Mouse (Mus musculus) G1E-ER4 (cell line): ENCODE measurements around the gene Dcdc2c. TPM values are rescaled to one million over a fixed set of nuclear protein-coding genes. Genes with fewer than 3 reads are reported as not detected.

Experiments used
- GATA1 ChIP-seq: IDR thresholded peaks from one replicate; pipeline ENCODE4 v1.8.0; 2012; ENCODE audit warnings: low read length, inconsistent platforms
- polyA plus RNA-seq: library from polyadenylated mRNA; stranded (reverse); fragments of >175 nt; gene quantifications from 2 replicates; pipeline ENCODE4 v1.2.3, GENCODE M21; 2012

Dcdc2c gene
- polyA plus RNA-seq, 1 experiment: not detected

DNA sequence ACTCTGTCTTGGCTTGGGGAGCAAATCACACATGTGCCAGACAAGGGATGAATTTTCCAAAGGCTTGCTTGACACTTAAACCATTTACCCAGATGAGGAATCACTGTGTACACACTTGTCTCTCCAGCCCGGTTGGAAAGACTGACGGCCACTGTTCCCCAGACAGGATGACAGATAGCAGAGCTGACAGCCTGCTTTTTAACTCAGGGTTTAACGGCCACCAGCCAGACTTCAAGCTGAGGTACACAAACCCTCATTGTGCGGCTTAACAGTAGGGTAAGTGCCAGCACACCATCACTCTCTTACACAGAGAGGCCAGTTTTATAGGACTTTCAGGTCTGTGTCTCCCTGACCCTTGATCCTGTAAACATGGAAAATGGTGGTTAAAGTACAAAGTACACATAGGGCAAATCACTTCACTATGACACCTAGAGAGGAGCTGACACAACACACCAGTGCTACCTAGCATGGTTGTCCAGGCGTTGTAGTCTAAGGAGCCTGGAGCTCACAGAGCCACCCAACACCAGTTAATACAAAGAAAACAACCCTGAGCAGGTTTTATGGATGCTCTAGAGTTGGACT lies 42.4 kb downstream of the Dcdc2c start:
- no peak for TF ChIP-seq GATA1

DNA sequence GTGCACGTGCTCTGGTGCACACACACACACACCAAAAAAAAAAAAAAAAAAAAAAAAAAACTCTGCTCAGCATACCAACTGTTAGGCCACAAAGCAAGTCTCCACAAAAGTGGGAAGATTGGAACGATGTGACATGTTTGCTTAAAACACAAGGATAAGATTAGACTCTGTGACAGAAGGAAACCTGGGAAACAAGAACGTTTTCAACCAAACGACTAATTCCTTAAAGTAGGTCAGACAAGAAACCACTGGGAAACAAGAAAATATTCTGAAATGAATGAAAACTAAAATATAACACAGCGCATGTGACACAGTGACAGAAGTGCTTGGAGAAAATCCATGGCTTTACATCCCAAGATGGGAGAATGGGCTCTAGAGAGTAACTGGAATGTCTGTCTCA lies 57.9 kb downstream of the Dcdc2c start:
- TF ChIP-seq GATA1: no peak

DNA sequence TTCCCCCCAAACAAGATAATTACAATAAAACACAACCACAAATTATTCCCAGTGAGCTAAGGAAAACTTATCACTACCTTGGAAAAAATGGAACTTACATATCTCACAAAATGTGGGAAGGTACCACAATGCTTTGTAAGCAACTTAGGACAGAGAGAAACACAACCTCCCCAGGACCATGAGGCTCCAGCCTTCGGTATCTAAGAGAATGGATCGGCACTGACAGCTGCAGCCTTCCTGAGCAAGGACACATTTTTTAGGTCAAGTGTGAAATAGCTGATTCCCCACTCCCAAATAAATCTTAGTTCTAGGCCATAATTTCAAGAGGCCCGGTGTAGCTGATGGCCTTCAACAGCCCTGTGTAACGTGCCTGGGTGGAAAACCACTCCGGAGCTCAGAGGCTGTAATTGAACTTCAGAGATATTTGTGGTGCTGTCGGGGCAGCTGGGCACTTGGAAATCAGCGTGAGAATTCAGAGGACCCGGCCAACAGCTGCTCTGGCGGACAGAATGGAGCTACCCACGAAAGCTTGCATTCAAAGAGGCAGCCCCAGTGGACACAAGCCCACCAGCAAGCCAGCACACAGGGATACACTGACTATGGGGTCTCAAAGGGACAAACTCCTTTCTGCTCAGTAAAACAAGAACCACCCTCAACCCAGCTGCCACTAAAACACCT lies 69.6 kb downstream of the Dcdc2c start:
- TF ChIP-seq GATA1: no peak

DNA sequence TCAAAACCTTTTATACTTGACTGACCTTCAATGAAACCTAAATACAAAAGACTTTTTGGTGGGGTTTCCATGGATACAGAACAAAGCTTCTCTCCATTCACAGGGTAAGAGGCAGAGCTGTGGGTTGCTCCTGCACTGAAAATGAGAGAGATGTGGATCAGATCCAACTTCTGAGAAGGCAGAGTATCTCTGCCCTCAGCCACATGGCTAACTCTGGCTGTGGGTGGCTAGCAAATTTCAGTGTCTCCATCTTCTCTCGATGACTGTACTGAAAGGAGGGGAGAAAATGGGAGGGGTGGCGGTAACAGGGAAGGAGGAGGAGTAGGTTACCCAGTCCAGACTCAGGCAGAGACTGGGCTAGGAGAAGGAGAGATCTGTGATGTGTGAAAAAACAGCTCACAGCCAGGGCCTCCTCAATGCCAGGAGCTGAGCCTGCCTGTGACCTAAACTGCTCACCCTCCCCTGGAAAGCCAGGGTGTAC lies 91.2 kb downstream of the Dcdc2c start:
- TF ChIP-seq GATA1: no peak

DNA sequence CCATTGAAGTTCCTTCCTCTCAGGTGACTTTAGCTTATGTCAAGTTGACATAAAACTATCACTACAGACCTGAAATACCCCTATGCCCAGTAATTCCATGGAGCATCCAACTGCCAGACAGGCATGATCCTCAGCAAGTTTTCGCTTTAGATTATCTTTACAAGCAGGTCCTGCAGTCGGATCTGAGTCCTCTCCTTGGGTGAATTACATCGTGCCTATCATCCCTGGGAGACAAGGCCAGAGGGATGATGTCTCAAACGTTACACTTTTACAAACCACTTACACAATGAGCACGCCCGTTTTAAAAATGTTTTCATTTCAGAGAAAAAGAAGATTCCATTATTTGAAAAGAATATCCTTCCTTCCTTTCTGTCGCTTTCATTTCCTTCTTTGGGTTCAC lies 91.7 kb downstream of the Dcdc2c start:
- no peak for TF ChIP-seq GATA1

DNA sequence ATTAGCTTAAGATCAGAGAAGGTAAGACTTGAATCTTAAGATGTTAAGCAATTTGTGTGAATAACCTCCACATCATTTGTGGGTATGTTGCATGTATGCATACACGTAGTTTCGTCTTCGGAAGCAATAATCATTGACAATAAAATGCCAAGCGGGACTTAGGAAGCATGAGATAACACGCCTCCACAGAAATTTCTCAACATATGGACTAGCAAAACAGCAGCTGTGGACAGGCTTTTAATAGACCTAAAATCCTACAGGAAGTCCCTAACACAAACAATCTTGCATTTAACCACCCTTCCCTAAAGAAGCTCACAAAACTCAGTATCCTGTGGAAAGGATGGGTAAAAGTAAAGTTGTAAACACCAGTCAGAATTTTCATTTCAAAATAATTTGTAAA lies 93.4 kb downstream of the Dcdc2c start:
- no peak for TF ChIP-seq GATA1

DNA sequence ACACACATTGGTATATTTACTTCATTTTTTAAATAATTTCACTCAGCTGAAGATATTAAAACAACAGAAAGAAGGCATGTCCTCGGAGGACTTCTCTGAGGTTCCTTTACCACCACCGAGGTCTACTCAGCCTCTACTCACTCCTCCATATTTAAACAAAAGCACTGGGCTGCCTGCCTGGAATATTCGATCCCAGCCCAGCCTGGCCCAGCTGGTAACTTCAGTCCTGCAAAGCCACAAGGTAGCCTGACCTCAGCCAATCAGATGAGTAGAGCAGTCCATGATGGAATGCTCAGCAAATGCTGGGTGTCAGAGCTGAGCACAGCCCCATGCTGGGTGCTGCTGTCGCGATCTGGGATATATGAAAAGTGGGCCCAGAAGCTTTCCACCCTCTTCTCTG lies 115.7 kb downstream of the Dcdc2c start:
- TF ChIP-seq GATA1: no peak

DNA sequence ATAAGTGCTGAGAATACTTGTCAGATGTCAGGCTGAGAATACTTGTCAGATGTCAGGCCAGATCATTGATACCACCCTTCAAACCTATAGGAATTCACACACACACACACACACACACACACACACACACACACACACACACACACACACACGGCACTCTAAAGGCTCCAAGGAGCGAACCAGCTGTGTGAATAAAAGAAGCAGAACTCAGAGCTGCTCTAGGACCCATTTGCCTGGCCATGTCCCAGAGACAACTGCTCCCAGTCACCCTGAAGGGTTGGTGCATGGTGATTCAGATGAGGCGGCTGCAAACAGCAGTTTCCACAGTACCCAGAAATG lies 119.5 kb downstream of the Dcdc2c start:
- no peak for TF ChIP-seq GATA1

DNA sequence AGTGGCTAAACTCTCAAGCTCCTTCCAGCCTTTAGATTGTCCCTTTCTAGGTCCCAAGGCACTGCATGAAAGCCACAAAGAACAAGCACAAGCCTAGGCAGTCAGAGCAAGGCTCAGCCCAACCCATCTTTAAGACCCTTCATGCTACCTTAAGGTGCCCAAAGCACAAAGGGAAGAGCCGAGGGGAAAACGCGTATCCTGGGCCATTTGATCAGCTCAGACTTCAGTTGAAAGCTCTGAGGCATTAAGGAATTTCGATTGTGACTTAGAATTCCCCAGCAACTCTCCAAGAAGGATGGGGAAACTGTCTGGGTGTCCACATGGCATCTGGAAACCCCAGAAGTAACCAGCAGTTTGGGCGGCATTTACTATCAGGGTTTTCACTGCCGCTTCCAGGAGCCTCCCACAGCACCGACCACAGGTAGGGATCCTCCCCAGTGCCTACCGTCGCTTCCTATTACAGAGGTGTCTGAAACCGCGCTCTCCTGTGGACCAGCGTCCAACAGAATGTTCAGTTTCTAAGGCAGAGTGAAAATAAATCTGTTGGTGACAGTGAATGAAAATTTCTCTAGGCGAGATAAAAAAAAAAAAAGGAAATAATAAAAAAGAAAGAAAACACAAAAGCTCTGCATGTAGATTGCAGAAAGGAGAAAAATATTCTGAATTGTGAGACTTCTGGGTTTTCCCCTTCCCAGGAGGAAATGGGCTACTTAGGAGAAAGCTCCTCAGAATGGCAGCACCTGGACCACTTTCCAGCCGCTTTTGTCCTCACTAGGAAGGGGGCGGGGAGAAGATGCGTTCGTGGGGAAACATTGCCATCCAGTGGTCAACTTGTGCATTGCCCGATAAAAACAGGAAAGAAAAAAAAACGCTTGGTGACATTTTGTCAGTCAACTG lies 120.1 kb downstream of the Dcdc2c start:
- no peak for TF ChIP-seq GATA1

DNA sequence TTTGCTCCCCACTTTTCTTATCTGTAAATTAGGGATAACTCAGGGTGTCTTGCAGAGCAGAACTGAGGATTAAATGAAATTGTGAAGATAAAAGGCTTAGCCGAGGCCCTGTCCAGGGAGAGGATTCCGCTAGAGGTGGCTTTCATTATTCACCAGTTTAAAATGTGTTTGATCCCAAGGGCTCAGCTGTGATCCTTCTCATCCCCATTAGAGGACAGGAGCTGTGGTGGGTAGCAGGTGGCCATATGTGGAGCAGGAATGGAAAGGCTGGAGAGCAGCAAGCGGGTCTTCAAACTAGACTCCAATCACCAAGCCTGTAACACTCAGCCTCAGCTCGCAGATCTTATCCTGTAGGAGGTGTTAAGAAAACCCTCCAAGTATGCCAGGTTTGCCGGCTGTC lies 122.3 kb downstream of the Dcdc2c start:
- no peak for TF ChIP-seq GATA1

DNA sequence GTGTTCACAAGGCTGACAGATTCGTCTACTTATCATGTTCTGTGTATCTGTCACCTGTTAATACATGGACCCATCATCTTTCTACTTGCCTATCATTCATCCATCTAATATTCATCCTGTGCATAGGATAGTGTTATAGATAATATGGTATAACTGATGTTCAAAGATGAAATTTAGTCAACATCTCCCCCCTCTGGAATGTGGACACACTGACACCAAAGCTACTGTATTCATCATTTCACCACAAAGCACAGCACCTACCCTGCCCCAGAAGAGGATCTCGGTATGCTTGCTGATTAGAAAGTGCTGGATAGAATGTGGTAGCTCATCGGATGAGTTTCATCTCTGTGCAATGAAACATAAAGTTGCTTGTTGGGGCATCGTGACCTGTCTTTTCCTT lies 135.2 kb downstream of the Dcdc2c start:
- TF ChIP-seq GATA1: no peak

DNA sequence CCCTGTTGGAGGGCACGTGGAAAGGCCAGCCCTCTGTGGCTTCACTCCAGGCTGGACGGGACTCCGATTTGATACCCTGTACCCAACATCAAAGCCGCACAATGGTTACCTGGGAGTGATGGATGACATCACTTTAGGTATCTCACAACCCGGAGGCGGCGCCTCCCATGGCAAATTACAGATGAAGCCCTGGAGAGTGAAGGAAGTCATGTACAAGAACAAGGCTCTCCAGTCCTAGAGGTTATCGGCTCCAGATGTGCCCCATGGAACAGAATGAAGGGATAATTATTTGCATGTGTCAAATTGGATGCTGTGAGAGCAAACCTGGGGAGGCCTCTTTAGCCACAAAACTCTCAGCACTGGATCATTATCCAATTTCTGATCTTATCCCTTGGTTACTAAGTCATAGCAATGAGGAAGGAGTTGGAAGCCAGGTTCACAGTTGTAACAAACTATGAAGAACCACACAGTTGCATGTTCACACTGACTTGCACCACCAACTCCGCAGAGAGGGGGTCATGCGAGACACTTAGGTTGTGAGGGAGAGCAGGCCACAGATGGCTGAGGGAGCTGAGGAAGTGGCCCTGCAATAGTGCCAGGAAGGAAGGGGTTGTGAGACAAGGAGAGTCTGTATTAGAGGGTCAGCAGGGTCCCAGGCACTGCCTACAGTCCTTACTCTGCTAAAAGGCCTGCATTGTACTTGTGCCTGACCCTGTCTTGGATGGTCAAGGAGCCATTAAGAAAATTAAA lies 144.4 kb downstream of the Dcdc2c start:
- TF ChIP-seq GATA1: no peak

DNA sequence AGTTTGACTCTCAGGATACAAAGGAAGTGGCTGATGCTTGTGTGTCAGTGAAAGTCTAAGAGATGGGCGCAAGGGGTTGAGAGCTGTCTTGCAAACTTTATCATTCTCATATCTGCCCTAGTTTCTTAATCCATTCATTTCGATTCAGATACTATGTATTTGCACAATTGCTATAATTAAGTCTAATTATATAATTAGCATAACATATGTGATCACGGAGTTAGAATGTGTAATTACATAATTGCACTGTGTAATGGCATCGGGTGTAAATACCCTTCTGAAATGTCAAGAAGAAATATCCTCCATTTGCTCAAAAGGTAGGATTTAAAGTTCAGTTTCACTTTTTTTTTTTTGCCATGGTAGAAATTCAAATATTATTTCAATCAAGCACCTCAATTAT lies 149.9 kb downstream of the Dcdc2c start:
- no peak for TF ChIP-seq GATA1

DNA sequence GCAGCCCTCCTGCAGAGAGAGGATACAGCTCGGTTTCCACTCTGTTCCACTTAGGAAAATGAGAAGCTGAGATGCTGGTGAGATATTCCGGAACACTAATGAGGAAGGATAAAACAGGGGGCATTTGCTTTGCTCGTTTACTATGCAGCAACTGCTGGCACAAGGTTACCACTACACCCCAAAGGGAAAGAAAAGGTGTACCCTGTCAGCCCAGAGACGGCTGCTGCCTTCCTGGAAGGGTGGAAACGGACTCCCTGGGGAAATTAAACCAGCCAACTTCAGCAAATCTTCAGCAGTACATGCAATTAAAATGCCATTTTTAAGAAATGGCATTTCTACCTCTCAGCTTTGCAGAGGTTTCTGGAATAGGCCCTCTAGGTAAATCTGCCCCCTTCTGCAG lies 150.8 kb downstream of the Dcdc2c start:
- TF ChIP-seq GATA1: no peak

DNA sequence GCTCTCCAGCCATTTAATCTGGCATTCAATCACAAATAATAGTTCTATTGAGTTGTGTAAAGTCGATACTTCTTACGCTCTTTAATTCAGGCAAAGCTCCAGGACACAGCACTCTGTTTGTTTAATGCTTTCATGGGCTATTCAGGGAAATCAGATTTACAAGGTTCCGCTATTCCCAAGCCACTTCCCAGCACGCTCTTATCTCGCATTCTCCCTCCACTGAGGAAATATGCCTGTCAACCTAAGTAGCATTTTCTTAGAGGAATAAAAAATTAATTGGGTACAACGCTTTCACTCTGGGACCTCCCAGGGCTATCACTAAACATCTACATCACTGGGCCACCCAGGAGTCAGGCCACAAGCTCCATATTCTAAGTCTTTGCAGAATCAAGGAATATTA lies 160.1 kb downstream of the Dcdc2c start:
- TF ChIP-seq GATA1: no peak

Other genes with a start within 250 kb of the Dcdc2c start
- 0.11 and 0.12 TPM in 2 replicates for gene Allc, start 30.1 kb upstream of the Dcdc2c start, polyA plus RNA-seq
- gene Colec11, start 71.0 kb upstream of the Dcdc2c start, polyA plus RNA-seq: 2.4 TPM in 2 replicates
- gene Rps7, start 83.6 kb upstream of the Dcdc2c start, polyA plus RNA-seq: 309 and 363 TPM in 2 replicates
- 23.3 and 23.9 TPM in 2 replicates for gene Rnaseh1, start 97.2 kb upstream of the Dcdc2c start, polyA plus RNA-seq
- gene Adi1, start 122.8 kb upstream of the Dcdc2c start, polyA plus RNA-seq: 26.4 and 36.7 TPM in 2 replicates
- gene Trappc12, start 198.1 kb upstream of the Dcdc2c start, polyA plus RNA-seq: 10.9 and 20.8 TPM in 2 replicates
- gene Eipr1, start 199.4 kb upstream of the Dcdc2c start, polyA plus RNA-seq: 30.0 and 31.4 TPM in 2 replicates